In genomic region chr9:89970886-89971486, GRCm38 (mm10) we compare ENCODE assay signal across 12 mouse cellular contexts.
"Had no signal": no experiment of that assay in that cellular context is flagged by ENCODE, and none has a peak within 500 bp of the region (broad histone marks: within the 10 kb centered on the region; RNA-seq: fewer than 3 reads in every experiment).

No protein-coding gene starts in this region.

- H3K27me3 ChIP-seq: liver, embryonic 15.5 days; midbrain, embryonic 12.5 days had no signal

- H3K9me3 ChIP-seq: limb, embryonic 10.5 days; liver, embryonic 15.5 days; megakaryocyte, embryonic 14.5 days; midbrain, embryonic 12.5 days had no signal

- H3K4me2 ChIP-seq: liver, embryonic 11.5 days; liver, embryonic 15.5 days; midbrain, embryonic 12.5 days had no signal

- H3K4me3 ChIP-seq: left cerebral cortex, adult 2 months; limb, embryonic 10.5 days; liver, embryonic 15.5 days; megakaryocyte, embryonic 14.5 days; midbrain, embryonic 12.5 days had no signal

- DNase-seq: kidney, adult 18-20 months; kidney, postnatal 25 days; lung, adult 2 months; lung, postnatal 36 days; thymus, postnatal 36 days had no signal

- H3K27ac ChIP-seq: left cerebral cortex, adult 2 months; limb, embryonic 10.5 days; liver, embryonic 15.5 days; midbrain, embryonic 12.5 days had no signal

- H3K9ac ChIP-seq: liver, embryonic 15.5 days; midbrain, embryonic 12.5 days had no signal

- ATAC-seq: lung, postnatal 0 days had no signal

- H3K4me1 ChIP-seq: limb, embryonic 10.5 days; liver, embryonic 15.5 days; midbrain, embryonic 12.5 days had no signal

- H3K36me3 ChIP-seq: limb, embryonic 10.5 days; liver, embryonic 15.5 days; midbrain, embryonic 12.5 days had no signal
